Mouse (Mus musculus): Measurements from ENCODE around the gene Trim45.

- no peak for TF ChIP-seq CTCF (IDR thresholded peaks at IDR 0.05; ENCODE audit: borderline replicate concordance, insufficient read depth, low read depth, low read length)
- no peak for TF ChIP-seq POLR2A (IDR thresholded peaks at IDR 0.05; ENCODE audit: borderline replicate concordance, insufficient read depth, low read length)
Observed at GRCm38 (mm10) chr3:100940496-100941037, 18.6 kb downstream of the Trim45 start.
